Mouse (Mus musculus) thymus, adult 2 months (tissue): Measurements from ENCODE around the gene Adarb2.

Source experiments
- CTCF ChIP-seq: fragments of 200-500 bp; IDR thresholded peaks from 2 replicates; pipeline ENCODE4 v1.5.1; 2012; ENCODE audit warnings: mild to moderate bottlenecking, control low read depth, low read length, moderate library complexity, borderline replicate concordance; ENCODE audit not compliant: control insufficient read depth, poor library complexity, insufficient read depth; ENCODE audit errors: extremely low read depth
- POLR2A ChIP-seq: fragments of 200-500 bp; IDR thresholded peaks from 2 replicates; pipeline ENCODE4 v1.6.1; 2012; ENCODE audit warnings: mild to moderate bottlenecking, low read length, control low read depth, moderate library complexity; ENCODE audit not compliant: control insufficient read depth, poor library complexity, insufficient read depth; ENCODE audit errors: extremely low read depth

DNA sequence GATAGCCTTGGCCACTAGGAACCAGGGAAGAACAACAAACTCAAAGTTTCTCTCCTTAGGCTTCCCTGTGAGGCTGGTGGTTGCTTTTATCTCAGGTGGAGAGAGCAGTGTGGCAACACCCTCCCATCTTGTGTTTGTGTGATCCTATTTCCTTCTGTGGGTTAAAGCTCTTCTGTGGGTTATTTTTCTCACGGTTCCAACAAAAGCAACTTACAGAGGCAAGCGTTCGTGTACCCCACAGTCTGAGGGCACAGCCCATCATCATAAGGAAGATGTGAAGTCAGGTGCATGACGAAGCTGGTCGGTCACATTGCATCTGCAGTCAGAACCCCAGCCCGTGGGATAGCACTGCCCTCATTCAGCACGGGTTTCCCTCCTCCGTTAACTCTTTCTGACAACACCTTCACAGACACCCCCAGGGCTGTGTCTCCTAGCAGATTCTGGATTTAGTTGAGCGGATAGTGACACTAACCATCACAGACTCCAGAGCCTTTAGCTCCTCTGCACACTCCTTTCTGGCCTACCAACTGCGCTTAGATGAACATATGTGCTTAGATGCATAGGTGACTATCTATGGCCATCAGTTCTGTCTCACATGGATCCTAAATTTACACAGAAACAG is 581.1 kb downstream of the Adarb2 start:
- TF ChIP-seq CTCF, result no peak
- no peak for TF ChIP-seq POLR2A
